Mouse (Mus musculus) myocyte (in vitro differentiated cells): Measurements from ENCODE around the gene Rbfox1. TPM values are rescaled to one million over a fixed set of nuclear protein-coding genes. Genes with fewer than 3 reads are reported as not detected.

Experiments used
- H3K27me3 ChIP-seq: one replicate; pipeline ENCODE4 v1.6.1; 2011; ENCODE audit not compliant: control insufficient read depth, insufficient read depth, insufficient read length
- H3K36me3 ChIP-seq: one replicate; pipeline ENCODE4 v1.6.1; 2011; ENCODE audit not compliant: control insufficient read depth, insufficient read depth
- H3K4me2 ChIP-seq: one replicate; pipeline ENCODE4 v1.6.1; 2011; ENCODE audit warnings: low read depth, control low read depth
- H3K4me3 ChIP-seq: one replicate; pipeline ENCODE4 v1.5.1; 2011; ENCODE audit warnings: mild to moderate bottlenecking, control low read depth, moderate library complexity
- H3K79me2 ChIP-seq: one replicate; pipeline ENCODE4 v1.6.1; 2011; ENCODE audit not compliant: control insufficient read depth, insufficient read depth
- H3ac ChIP-seq: one replicate; pipeline ENCODE4 v1.6.1; 2011; ENCODE audit not compliant: control insufficient read depth, insufficient read length
- CEBPB ChIP-seq: IDR thresholded peaks from 2 replicates; pipeline ENCODE4 v1.6.1; 2011; ENCODE audit warnings: mild to moderate bottlenecking, moderate library complexity; ENCODE audit not compliant: poor library complexity, insufficient read depth, severe bottlenecking
- E2F4 ChIP-seq: IDR thresholded peaks from one replicate; pipeline ENCODE4 v1.6.1; 2011; ENCODE audit warnings: mild to moderate bottlenecking, control low read depth, moderate library complexity; ENCODE audit not compliant: insufficient read depth
- MAX ChIP-seq: IDR thresholded peaks from one replicate; pipeline ENCODE4 v1.6.1; 2011; ENCODE audit warnings: low read depth, mild to moderate bottlenecking, control low read depth
- MYOD1 ChIP-seq, 3 experiments: IDR thresholded peaks; one replicate each; pipeline ENCODE4 v1.6.1; 2011; ENCODE audit warnings: control low read depth in 2 of 3, low read depth in 2 of 3, mild to moderate bottlenecking in 2 of 3, moderate library complexity in 1 of 3; ENCODE audit not compliant: insufficient read length in 2 of 3, control insufficient read depth in 1 of 3
- MYOG ChIP-seq, 3 experiments: IDR thresholded peaks; one replicate each; pipeline ENCODE4 v1.6.1; 2011; ENCODE audit warnings: control low read depth in 2 of 3, low read depth in 2 of 3, mild to moderate bottlenecking in 2 of 3; ENCODE audit not compliant: insufficient read length in 2 of 3, control insufficient read depth in 1 of 3, insufficient read depth in 1 of 3
- POLR2A ChIP-seq: IDR thresholded peaks from one replicate; pipeline ENCODE4 v1.6.1; 2011; ENCODE audit warnings: low read depth, mild to moderate bottlenecking, control low read depth, moderate library complexity; ENCODE audit not compliant: insufficient read length
- POLR2AphosphoS2 ChIP-seq: IDR thresholded peaks from one replicate; pipeline ENCODE4 v1.6.1; 2011; ENCODE audit warnings: low read depth, control low read depth; ENCODE audit not compliant: insufficient read length
- REST ChIP-seq: IDR thresholded peaks from one replicate; pipeline ENCODE4 v1.6.1; 2011; ENCODE audit warnings: mild to moderate bottlenecking, control low read depth, moderate library complexity; ENCODE audit not compliant: insufficient read depth, insufficient read length
- SRF ChIP-seq: IDR thresholded peaks from one replicate; pipeline ENCODE4 v1.6.1; 2011; ENCODE audit warnings: low read depth; ENCODE audit not compliant: control insufficient read depth, insufficient read length
- TCF12 ChIP-seq: IDR thresholded peaks from one replicate; pipeline ENCODE4 v1.6.1; 2011; ENCODE audit warnings: mild to moderate bottlenecking, control low read depth; ENCODE audit not compliant: poor library complexity, insufficient read depth, severe bottlenecking
- TCF3 ChIP-seq: IDR thresholded peaks from one replicate; pipeline ENCODE4 v1.6.1; 2011; ENCODE audit warnings: low read depth, control low read depth; ENCODE audit not compliant: insufficient read length
- USF1 ChIP-seq: IDR thresholded peaks from one replicate; pipeline ENCODE4 v1.6.1; 2011; ENCODE audit warnings: low read depth, mild to moderate bottlenecking, control low read depth, moderate library complexity
- polyA plus RNA-seq: library from polyadenylated mRNA; unstranded; fragments of >200 nt; fragmentation: generic; extraction: Trizol; gene quantifications from one replicate; pipeline ENCODE4 v1.2.1, GENCODE M21; 2012; ENCODE audit warnings: missing spikeins

Gene Rbfox1
- polyA plus RNA-seq, 1 experiment = 8.3 TPM

DNA sequence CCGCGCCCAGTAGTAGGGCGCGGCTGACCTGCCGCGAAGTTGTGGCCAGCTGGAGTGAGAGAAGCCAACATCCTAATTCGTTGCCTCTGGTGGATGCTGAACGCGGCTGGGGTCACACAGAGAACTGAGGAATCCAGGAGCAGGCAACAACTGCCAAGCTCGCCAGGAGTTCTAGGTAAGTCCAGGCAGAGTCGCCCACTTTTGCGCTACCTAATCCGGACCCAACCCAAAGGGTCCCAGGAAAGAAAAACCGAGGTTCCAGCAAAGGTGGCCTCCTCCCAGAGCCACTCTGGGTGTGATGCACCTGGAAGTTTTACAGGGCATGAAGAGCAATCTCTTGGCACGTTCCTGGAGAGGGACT is 515 bp downstream of the Rbfox1 start:
- Histone ChIP-seq H3K4me3 (no peak overlapping the region), H3K79me2 (no peaks in the 10 kb centered on the region), H3K27me3 (no peaks in the 10 kb centered on the region), H3K4me2 (no peak overlapping the region), H3ac (no peak overlapping the region), H3K36me3 (no peaks in the 10 kb centered on the region)
- TF ChIP-seq POLR2AphosphoS2 (no peak), MAX (no peak), CEBPB (no peak), POLR2A (no peak), MYOD1 (IDR thresholded peaks at IDR 0.05; ENCODE audit: control insufficient read depth in 1 of 3, insufficient read length in 2 of 3, low read depth in 2 of 3) (no peak), TCF3 (no peak), MYOG (IDR thresholded peaks at IDR 0.05; ENCODE audit: control insufficient read depth in 1 of 3, insufficient read depth in 1 of 3, insufficient read length in 2 of 3, low read depth in 2 of 3) (no peak), SRF (no peak), E2F4 (no peak)

DNA sequence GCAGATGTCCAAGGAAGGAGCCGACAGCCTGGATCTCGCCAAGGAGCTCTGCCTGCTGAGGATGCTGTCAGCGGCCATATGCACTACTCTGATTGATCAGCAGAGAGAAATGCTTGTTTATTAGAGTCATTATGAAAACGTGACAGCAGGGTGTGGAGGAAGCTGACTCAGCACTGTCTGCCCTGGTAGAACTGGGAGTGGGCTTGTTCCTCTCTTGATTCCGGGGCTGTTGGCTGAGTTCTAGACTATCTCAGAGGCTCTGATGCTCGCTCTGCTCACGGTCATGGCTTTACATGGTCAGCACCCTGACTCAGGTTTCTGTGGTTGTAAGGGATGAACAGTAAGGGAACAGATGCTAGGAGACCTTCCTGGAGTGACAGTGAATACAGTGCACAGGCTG is 10.4 kb downstream of the Rbfox1 start:
- TF ChIP-seq POLR2A = no peak
- TF ChIP-seq CEBPB = no peak
- no peak overlapping the region for H3K4me2 ChIP-seq
- H3K79me2 ChIP-seq = no peaks in the 10 kb centered on the region
- no peak overlapping the region for H3K4me3 ChIP-seq
- H3K36me3 ChIP-seq = no peaks in the 10 kb centered on the region
- no peak overlapping the region for H3ac ChIP-seq
- H3K27me3 ChIP-seq = no peaks in the 10 kb centered on the region

DNA sequence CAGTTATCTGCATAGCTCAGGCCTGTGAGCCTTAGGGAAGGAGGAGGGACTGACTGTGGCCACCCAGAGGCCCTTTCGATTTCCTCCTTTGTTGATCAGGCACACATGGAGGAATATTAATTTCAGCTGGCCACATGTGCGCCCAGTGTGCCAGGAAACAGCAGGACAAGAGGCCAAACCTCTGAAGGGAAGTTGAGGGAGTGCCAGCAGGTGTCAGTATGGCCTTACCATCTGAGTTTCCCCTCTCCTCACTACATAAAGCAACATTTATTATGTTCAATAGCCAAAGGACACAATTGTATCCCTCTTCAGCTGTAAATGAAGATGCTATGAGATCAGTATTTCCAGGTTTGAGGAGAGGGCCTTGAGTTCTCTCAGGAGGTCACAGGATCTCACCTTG is 13.2 kb downstream of the Rbfox1 start:
- no peaks in the 10 kb centered on the region for H3K36me3 ChIP-seq
- no peaks in the 10 kb centered on the region for H3K79me2 ChIP-seq
- no peaks in the 10 kb centered on the region for H3K27me3 ChIP-seq
- H3K4me3 ChIP-seq = no peak overlapping the region
- H3ac ChIP-seq = no peak overlapping the region
- H3K4me2 ChIP-seq = no peak overlapping the region
- no peak for TF ChIP-seq REST
- TF ChIP-seq CEBPB = no peak
- no peak for TF ChIP-seq MAX
- TF ChIP-seq USF1 = no peak
- no peak for TF ChIP-seq MYOD1 (IDR thresholded peaks at IDR 0.05; ENCODE audit: control insufficient read depth in 1 of 3, insufficient read length in 2 of 3, low read depth in 2 of 3)
- no peak for TF ChIP-seq POLR2AphosphoS2
- TF ChIP-seq SRF = no peak
- TF ChIP-seq MYOG (IDR thresholded peaks at IDR 0.05; ENCODE audit: control insufficient read depth in 1 of 3, insufficient read depth in 1 of 3, insufficient read length in 2 of 3, low read depth in 2 of 3) = no peak
- TF ChIP-seq E2F4 = no peak
- TF ChIP-seq TCF3 = no peak
- no peak for TF ChIP-seq TCF12
- TF ChIP-seq POLR2A = no peak

DNA sequence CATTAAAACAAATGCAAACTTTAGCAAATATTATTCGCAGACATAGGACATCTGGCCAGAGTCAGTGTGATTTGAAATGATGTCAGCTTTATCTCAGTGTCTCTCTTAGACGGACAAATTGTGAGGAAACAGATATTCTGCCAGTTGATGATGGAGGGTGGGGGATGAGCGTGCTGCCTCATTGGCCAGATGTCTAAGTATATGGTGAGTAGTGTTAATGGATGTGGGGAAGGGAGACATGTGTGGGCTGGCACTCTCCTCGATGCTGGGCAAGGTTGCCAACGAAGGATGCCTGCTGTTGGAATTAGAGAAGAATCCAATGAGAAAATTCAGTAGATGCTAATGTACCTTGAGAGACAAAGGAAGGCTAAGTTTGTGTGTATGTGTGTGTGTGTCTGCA is 25.6 kb downstream of the Rbfox1 start:
- Histone ChIP-seq H3K4me3 (no peak overlapping the region), H3K27me3 (no peaks in the 10 kb centered on the region), H3K79me2 (no peaks in the 10 kb centered on the region), H3K36me3 (no peaks in the 10 kb centered on the region), H3ac (no peak overlapping the region), H3K4me2 (no peak overlapping the region)
- no peak for TF ChIP-seq SRF

DNA sequence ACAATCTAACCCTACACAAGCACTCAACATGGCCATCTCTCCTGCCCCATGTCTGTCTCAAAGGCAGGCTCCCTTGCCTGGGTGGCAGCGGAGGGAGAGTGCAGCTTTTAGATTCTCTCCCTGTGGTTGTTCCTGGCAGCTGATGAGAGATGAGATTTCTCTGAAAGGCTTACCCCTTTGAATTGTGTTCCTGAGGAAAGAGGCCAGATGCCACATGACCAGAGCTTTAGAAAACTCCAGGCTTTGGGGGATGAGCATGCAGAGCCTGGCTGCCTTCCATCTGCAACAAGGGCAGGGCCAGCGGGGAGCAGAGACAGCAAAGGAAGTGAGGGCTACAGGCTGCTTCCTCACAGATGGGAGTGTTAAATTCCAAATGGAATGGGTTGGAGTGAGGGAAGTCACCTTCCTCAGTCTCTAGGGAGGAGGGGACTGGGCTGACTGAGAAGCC is 26.7 kb downstream of the Rbfox1 start:
- H3K4me2 ChIP-seq = no peak overlapping the region
- no peaks in the 10 kb centered on the region for H3K27me3 ChIP-seq
- H3ac ChIP-seq = no peak overlapping the region
- no peak overlapping the region for H3K4me3 ChIP-seq
- no peaks in the 10 kb centered on the region for H3K79me2 ChIP-seq
- no peak for TF ChIP-seq CEBPB
- TF ChIP-seq REST = no peak
- H3K36me3 ChIP-seq = no peaks in the 10 kb centered on the region

DNA sequence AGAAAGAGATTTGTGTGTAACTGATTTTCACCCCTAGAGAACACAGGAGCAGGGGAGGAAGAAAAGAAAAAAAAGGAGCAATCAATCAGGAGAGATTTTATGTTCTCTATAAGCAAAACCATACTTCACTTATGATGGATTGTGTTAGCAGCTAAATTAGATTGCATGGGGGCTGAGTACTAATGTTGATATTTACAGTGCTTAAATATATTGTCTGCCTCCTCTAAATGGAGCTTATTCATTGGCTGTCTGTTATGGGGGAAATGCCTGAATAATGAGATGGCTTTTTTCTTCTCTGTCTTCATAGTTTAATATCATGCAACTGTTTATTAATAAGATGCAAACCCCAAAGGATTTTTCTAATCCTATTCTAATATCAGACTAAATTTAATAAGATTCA is 32.8 kb downstream of the Rbfox1 start:
- Histone ChIP-seq H3K27me3 (no peaks in the 10 kb centered on the region), H3K4me2 (no peak overlapping the region)
- TF ChIP-seq TCF12 = no peak
- TF ChIP-seq MYOD1 (IDR thresholded peaks at IDR 0.05; ENCODE audit: control insufficient read depth in 1 of 3, insufficient read length in 2 of 3, low read depth in 2 of 3) = no peak

More for the DNA sequence above, 32.8 kb downstream of the Rbfox1 start:
- no peaks in the 10 kb centered on the region for H3K79me2 ChIP-seq
- H3K4me3 ChIP-seq = no peak overlapping the region
- no peaks in the 10 kb centered on the region for H3K36me3 ChIP-seq
- H3ac ChIP-seq = no peak overlapping the region
